Mouse (Mus musculus): ENCODE results near the gene Zfp827.

The Zfp827 gene

DNA sequence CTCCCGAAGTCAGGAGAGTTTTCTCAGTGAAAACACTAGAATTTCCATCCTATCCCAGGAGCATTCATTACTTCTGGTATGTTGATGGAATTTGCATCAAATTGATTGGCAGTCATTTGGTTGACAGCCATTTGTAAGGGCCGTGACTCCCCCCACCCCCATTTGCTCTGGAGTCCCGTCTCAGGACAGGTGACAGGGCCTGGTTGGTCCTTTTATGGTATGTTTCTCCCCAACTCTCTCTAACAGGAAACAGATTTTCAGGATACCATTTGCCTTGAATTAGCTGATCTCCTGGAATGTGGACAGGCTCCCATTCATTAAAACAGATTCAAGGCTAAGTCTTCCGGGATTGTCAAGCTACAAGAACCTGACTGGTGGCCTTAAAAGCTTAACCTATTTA, 129.1 kb downstream of the Zfp827 start:
- DNase-seq (ENCODE audit: low spot score in 2 of 2): no peak

DNA sequence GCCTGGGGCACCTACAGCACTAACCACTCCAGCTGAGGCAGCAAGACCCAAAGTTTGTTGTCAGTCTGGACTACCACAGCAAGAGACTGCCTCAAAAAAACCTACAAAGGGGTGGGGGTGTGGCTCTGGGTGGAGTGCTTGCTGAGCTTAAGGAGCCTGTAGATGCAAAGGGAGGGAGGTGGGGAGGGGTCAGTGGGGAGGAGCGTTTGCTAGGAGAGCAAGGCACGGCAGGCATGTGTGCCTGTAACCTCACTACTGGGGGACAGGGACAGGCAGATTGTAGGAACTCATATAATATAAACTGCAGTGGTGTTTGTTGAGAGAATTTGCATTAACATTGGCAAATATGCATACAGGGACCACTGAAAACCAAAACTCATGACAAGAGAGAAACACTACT, 130.1 kb downstream of the Zfp827 start:
- DNase-seq (ENCODE audit: low spot score in 2 of 2): no peak

DNA sequence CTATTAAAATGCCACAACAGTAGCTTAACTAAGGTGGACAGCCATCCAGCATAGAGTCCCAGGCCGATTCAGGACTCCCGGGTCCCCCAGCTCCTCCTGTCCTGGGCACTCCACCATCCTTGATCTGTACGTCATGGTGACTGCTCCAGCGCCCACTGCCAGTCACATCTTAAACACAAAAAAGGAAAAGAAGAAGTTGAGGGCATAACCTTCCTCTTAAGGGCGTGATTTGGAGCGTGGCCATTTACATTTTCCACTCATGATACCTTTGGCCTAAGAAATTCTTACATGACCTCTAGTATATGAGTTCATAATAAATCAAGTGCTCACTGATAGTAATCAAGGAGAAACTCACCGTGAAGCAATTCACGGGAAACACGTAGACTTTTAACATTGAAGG, 131.2 kb downstream of the Zfp827 start:
- no peak for DNase-seq (ENCODE audit: low spot score in 2 of 2)

DNA sequence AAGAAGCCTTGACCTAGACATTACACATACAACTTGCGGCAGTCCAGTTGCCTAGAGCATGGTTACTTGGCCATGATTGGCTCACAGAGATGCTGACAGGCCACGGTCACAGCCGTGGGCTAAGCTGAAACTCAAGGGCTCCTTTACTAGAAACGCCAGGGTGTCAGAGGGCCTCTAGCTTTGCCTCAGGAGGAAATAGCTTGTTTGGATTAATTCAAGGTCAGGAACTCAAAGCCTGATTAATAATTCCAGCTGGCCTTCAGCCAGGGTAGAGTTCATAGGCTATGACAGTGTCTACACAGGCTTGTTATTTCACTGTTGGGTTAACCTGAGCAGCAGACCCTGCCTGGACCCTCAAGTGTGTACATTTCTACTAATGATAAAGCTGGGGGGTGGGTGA, 132.1 kb downstream of the Zfp827 start:
- no peak for DNase-seq (ENCODE audit: low spot score in 2 of 2)

DNA sequence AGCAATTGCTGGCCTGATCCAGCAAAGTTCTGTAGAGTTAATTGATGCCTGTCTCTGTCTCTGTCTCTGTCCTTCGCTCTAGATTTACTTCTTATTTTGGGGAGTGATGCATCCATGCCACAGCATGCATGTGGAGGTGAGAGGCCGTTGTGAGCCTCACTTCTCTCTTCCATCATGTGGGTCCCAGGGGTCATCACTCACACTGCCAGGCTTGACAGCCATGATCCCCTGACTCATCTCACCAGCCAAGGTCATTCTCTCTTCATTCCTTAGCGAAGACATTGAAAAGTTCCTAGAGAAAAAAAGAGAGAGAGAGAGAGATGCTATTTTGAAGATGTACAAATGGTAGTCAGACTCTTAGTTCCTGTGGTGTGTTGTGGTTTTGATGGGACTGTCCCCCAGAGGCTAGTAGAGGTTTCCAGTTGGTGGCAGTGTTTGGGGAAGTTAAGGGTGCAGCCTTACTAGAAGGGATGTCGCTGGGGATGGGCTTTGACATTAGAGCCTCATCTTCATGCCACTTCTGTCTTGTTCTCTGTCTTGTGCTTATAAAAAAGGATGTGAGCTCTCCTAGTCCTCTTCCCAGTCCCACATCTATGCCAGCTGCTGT, 133.0 kb downstream of the Zfp827 start:
- no peak for DNase-seq (ENCODE audit: low spot score in 2 of 2)

DNA sequence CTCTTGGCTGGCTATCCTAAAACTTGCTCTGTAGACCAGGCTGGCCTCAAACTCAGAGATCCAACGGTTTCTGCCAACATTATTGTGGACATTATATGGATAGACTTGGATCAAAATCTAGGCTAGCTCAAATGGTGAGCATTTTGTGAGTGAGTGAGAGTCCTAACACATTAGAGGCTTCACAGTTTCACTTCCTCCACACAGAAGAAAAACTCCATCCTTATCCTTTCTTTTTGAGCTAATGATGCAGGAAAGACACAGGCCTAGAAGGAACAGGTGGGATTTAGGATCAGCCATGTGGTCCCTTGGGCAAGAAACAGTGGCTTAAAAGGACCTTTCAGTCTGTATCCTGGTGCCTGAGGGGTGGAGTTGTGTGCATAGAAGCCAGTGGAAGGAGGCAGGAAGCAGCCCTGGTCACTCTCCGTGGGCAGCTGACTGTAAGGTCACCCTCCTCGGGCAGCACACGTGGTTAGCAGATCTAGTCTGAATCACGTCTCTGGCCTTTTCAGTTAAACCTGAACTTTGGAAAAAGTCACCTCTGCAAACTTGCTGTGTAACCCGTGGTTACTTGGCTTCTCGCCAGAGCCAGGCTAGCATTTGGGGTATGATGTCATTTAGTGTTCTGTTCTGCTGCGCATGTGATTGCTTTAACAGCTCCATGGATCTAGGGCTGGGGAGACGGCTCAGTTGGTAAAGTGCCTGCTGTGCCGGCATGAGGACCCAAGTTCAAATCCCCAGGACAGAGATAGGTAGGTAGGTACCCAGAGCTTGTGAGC, 134.5 kb downstream of the Zfp827 start:
- peak in 1 of 2 experiments; percentile 36 for DNase-seq (ENCODE audit: low spot score in 2 of 2)

DNA sequence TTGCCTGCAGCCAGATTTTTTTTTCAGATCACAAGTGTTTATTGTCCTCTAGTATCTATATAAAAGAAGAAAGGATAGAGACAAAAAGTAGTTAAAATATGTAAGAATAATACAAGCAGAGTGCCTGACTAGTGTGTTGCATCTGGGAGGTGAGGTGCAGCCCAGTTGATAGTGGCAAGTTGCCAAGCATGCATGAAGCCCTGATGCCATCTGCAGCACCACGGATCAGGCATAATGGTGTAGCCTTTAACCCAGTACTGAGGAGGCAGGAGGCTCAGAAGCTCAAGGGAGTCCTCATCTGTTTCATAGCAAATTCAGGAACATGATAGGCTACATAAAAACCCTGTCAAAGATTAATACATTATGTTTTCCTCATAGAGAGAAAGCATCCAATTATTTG, 136.1 kb downstream of the Zfp827 start:
- DNase-seq (ENCODE audit: low spot score in 2 of 2): no peak

DNA sequence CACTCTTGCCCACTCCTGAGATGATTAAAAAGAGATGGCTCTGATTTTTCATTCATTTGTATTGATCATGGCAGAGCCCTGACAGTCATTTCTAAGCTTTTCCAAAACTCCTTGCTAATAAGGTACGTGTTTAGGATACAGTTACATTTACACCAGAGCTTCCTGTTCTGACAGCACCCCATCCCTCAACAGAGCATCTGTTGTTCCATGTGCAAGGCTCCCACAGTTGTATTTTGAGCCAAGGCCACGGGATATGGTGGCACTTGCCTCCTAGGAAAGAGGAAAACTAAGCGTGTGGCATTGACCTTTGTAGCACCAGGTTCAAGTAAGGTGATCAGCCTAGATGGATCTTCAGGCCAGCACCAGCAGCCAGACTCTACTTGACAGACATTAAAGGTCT, 137.0 kb downstream of the Zfp827 start:
- DNase-seq (ENCODE audit: low spot score in 2 of 2): no peak

DNA sequence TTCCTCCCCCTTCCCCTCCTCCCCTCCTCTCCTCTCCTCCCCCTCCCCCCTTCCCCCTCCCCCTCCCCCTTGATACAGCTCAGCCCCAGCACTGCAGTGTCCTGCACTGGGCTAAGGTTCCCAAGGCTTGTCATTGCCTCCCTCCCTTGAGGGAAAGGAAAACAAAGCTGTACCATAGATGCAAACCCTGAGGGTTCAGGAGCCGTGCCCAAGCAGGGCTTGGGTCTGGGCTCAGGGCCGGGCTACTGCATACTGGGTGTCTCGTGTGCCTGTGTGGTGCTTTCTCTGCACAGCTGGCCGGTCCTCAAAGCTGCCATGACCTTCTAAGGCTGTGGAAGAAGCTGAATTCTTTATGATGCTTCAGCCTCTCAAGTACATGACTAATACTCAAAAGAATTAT, 145.4 kb downstream of the Zfp827 start:
- DNase-seq (ENCODE audit: low spot score in 2 of 2): no peak

DNA sequence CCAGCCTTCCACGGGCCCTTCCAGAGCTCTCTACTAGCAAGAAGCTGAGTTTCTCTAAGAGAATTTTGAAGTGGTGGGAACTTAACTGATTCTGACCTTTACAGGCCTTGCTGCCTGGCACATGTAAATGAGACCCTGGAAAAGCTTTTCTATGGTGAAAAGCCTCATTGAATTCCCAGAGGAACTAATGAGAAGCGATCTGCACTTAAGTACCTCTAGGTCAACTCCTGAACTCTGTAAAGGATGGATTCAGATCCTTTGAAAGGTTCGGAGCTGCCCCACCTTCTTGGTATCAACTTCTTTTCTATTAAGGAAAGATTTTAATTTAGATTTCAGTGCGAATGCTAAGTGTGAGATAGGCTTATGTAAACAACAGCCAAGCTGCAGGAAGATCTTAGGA, 147.8 kb downstream of the Zfp827 start:
- no peak for DNase-seq (ENCODE audit: low spot score in 2 of 2)

DNA sequence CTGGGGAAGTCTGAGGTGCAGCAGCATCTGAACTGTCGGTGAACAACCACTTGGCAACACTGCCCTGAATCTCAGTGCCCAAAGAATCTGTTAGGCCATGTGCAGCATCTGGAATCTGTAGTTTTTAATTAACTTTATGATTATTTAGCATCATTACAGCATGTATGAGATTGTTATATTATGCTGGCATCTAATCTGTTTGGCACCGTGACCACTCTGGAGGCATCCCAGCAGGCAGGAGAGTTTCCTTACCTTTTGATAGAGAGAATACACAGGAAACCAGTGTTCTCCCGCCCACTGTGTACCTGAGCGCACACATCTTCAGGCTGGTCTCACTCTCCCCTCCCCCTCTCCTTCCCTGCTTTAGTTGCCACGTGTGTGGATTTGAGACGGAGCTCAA, 151.4 kb downstream of the Zfp827 start:
- no peak for DNase-seq (ENCODE audit: low spot score in 2 of 2)

DNA sequence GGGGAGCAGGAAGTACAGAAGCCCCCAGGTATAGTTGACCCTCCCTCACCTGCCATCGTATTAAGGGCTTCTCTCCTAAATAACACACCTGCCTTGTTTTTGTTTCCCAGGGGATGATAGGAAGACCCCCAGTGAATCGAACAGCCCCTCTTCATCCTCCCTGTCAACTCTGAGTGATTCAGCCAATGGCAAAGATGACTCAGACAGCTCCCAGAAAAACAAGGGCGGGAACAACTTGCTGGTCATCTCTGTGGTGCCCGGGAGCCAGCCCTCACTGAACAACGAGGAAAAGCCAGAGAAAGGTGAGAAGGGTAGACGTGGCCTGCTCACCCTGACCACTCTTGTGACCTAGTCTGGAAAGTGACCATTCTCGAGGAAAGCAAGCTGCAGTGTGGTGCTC, 157.3 kb downstream of the Zfp827 start:
- DNase-seq (ENCODE audit: low spot score in 2 of 2): no peak

DNA sequence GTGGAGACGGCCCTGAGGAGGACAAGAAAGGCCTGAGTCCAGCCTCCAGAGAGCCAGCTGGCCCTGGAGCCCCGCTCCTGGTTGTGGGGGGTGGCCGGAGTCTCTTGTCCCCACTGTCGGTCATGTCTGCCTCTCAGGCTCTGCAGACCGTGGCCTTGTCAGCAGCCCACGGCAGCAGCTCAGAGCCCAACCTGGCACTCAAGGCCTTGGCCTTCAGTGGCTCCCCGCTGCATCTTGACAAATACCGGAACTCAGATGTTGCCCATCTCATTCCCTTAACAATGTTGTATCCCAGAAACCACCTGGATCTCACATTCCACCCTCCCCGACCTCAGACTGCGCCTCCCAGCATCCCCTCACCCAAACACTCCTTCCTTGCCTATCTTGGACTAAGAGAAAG, 161.8 kb downstream of the Zfp827 start:
- no peak for DNase-seq (ENCODE audit: low spot score in 2 of 2)

DNA sequence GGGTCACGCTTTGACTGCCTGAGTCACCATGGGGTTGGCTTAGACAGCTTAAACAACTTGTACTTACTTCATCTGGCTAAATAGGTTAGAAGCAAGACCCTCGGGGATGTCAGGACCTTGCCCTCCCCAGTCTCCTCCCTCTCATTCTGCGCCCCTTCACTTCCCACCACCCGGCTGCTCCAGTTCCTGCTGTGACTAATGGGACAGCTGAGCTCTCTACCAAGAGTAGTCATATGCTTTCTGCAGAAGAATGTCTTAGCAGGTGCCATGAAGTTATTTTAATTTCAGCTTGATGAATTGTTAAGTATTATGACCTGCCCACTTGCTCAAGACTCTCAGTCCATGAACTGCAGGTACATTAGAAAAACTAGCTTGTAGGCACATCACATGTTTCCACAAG, 168.2 kb downstream of the Zfp827 start:
- no peak for DNase-seq (ENCODE audit: low spot score in 2 of 2)

DNA sequence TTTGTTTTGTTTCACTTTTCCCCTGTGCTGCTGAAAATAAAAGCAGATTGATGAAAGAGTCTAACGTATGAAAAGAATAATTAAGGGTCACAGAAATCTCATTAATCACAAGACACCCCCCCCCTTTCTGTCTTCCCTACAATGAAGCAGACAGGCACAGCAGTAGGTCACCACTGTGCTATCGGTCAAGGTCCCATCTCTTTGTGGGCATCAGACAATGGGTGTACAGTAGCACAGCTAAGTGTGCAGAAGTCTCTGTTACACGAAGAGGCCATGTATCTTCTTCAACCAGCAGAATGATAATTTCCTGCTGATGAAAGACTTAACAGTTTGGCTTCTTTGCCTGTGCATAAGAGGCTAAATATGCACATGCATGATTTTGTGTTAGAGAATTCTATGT, 170.4 kb downstream of the Zfp827 start:
- no peak for DNase-seq (ENCODE audit: low spot score in 2 of 2)

DNA sequence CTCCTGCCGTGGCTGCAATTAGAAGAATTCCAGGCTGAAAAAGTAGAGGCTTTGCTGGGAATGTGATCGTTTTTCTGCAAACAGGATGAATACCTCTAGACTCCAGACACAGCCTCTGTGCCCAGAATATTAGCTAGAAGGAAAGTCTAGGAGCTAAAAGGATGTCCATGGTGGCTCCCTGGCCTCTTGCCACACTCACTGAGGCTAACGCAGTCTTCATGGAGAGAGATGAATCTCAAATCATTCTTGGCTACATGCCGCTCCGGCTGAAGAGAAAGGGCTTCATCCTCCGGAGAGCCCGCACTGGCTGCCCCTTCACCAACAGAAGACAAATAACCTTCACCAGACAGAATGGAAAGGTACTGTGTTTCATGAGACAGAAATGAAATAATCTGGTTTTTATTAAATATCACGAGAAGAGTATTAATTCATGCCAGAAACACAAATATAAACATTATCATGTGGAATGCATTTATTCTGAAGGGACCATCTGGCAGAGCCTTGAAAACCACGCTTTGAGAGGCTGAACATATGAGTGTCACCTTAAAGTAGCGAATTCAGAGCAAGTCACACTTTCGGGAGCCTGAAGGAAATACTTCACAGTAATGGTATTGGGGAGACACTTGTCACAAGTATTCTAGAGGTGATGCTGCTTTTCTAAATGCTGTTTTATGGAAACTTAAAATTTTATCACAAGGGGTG, 173.4 kb downstream of the Zfp827 start:
- DNase-seq (ENCODE audit: low spot score in 2 of 2): no peak

DNA sequence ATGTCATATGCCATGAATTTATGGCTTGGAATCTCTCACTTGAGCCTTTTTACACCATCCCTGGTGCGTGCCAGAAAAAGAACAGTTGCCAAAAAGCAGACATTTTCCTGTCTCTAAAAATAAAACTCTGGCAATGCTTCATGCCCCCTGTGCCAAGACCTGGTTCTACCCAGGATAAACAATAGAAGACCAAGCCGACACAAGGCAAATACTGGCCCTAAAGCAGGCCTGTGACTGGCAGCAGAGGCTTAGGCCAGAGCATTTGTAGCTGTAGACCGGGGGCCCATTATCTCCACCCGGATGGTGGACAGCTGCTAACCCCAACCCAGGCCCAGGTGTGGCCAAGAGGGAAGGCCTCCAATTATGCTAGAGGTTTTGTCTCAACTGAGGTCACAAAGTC, 178.7 kb downstream of the Zfp827 start:
- no peak for DNase-seq (ENCODE audit: low spot score in 2 of 2)

DNA sequence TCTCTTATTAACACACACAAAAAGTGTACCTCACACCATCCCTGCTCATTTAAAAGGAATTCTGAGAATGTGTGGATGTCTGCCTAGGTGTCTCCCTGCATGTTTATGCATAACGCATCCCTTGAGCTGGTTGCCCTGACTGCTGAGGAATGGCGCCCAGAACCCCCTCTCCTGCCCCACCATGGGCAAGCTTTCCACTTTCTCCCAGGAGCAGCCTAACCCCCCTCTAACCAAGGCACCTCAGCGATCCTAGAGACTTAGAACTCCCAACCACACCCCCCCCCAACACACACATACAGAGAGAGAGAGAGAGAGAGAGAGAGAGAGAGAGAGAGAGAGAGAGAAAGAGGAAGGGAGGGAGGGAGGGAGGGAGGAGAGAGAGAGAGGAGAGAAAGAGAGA, 179.9 kb downstream of the Zfp827 start:
- DNase-seq (ENCODE audit: low spot score in 2 of 2): no peak

DNA sequence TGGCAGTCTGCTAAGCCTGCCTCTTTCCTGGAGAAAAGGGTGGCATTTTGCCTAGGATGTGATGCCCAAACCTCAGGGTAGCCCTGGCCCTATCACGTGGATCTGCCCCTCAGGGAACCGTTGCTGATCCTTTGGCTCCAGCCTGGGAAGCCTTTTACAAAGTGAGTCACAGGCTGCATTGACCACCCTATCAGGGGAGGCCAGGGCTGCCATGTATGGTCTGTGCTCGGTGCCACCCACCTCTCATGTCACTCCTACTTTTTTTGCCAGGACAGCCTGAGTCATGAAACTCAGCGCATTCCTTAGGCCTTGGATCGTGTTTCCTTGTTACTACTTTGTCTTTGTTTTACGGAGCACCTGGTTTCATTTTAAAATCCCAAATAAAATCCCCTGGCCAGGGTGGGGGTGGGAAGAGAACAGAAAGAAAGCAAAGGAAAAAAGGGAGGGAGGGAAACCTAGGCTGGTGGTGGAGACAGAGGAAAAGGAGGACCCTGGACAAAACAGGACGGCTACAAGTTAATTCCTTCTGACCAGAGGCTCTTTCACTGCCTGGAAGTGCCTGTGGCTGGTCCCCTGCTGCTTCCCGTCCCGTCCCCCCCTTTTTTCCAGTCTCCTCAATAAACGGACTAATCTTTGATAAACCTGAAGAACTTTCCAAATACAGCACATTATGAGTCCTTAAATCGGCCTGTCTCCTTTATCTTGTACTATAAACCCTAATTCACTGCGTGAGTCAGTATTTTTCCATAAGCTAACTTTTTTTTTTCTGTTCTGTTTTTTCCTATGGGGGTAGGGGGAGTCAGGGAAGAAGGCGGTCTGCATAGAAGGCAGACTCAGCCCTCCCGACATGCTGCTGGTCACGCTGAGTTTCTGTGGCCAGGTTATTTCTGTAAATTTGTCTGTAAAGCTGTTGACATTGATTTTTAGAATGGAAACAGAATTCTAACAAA, 180.7 kb downstream of the Zfp827 start:
- DNase-seq (ENCODE audit: low spot score in 2 of 2): no peak

DNA sequence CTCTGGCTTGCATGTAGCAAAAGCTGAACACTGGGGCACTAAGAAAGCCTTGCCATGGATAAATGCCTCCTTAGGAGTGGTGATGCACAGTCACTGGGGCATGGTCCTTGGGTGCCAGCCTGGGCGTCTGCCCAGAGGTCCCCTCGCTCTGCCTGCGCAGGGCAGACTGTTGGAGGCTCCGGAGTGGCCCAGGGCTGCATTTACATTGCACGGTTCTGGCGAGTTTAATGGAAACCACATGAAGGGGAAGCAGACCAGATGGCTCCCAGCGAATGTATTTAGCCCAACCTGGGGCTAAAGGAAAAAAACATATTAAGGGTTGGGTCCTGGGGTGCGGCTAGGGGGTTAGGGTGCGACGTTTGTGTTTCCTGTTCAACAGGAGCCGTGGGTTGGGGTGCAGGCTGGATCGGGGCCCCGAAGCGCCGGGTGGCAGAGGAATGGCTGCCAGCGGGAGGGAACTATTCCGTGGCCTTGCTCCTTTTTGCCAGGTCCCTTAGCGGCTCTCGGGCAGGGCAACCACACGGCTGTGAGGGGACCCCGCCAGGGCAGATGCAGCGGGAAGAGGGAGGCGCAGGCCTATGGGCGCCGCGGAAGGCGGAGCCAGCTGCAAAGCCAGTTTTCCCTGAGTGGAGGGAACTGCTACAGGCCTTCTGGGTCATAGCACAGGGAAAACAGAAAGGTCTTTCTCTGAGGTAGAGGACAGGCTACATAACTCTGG, 181.6 kb downstream of the Zfp827 start:
- no peak for DNase-seq (ENCODE audit: low spot score in 2 of 2)

DNA sequence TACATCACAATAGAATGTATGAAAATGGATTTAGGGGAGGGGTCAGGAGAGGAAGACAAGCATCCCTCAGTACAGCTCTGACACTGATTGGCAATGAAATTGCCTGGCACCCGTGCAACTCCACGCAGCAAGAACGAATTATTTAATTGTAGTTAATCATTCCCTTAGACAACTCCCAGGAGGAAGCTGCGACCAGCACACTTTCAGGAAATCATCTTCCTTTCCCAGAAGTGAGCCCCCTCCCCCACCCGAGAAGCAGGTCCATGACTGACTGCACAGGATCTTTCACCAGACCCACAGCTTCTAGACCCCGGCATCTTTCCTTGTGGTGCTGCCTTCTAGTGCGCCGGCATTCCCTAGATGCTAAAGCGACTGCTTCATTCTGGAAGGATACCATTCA, 183.4 kb downstream of the Zfp827 start:
- no peak for DNase-seq (ENCODE audit: low spot score in 2 of 2)
